In the genomic region with DNA sequence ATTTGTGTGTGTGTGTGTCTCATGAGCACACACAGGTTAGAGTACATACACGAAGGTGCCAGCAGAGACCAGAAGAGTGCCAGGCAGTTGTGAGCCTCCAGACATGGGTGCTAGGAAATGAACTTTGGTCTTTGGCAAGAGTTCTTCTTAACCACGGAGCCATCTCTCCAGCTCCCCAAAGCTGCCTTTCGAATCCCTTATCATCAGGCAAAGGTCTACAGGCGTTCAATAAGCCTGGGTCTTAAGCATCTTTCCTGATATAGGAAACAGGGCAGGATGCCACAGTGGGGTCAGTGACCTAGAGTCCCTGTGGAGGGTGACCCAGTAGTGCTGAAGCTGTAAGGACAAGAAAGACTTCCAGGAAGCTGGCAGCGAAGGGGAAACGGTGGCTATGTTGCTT, we compare ENCODE assay signal across 10 mouse cellular contexts.
DNase-seq lines count a peak whose midpoint lies in the region; ATAC-seq and TF ChIP-seq lines count a peak whose summit lies in the region.
"Had no signal": no experiment of that assay in that cellular context is flagged by ENCODE, and none has a peak within 500 bp of the region (broad histone marks: within the 10 kb centered on the region; RNA-seq: fewer than 3 reads in every experiment).

No protein-coding gene starts in this region.

- H3K4me1 ChIP-seq in lung, embryonic 15.5 days = peaks cover 39% of the 10 kb centered on the region
- H3K4me1 ChIP-seq in intestine, postnatal 0 days (replicated peaks; ENCODE audit: control insufficient read depth, insufficient read depth, low read length) = peaks cover 6% of the 10 kb centered on the region; the same call in 1 of the 2 replicates
- H3K4me1 ChIP-seq in neural tube, embryonic 15.5 days = peaks cover 40% of the 10 kb centered on the region

- peak; percentile 51 for DNase-seq in adrenal gland, postnatal 10 days
- no peak for DNase-seq in adrenal gland, adult 8-10 months
- no peak for DNase-seq in lung, postnatal 14 days
- DNase-seq in Muller cell, postnatal 12 days (ENCODE audit: inconsistent ontology term) = no peak
- DNase-seq in frontal cortex, postnatal 36 days (ENCODE audit: low spot score in 2 of 2) = no peak
- DNase-seq: lung, adult 18-20 months; thymus, adult 2 months had no signal

- H3K36me3 ChIP-seq in lung, embryonic 15.5 days = no peaks in the 10 kb centered on the region
- no peaks in the 10 kb centered on the region for H3K36me3 ChIP-seq in intestine, postnatal 0 days (ENCODE audit: control insufficient read depth, insufficient read depth)
- H3K36me3 ChIP-seq in neural tube, embryonic 15.5 days = no peaks in the 10 kb centered on the region

- H3K27ac ChIP-seq in lung, embryonic 15.5 days = peak overlapping the region; percentile 79; the same call in 1 of the 2 replicates
- peak overlapping the region; percentile 88 for H3K27ac ChIP-seq in intestine, postnatal 0 days (ENCODE audit: low read depth, low read length)
- 0 out of 2 replicates have a peak overlapping the region, but pooled peaks have one; percentile 88 for H3K27ac ChIP-seq in neural tube, embryonic 15.5 days (replicated peaks)

- H3K9ac ChIP-seq in lung, embryonic 15.5 days = no peak overlapping the region
- no peak overlapping the region for H3K9ac ChIP-seq in intestine, postnatal 0 days (ENCODE audit: low read depth, low read length)
- H3K9ac ChIP-seq in neural tube, embryonic 15.5 days (replicated peaks) = no peak overlapping the region

- no peaks in the 10 kb centered on the region for H3K9me3 ChIP-seq in lung, embryonic 15.5 days
- no peaks in the 10 kb centered on the region for H3K9me3 ChIP-seq in intestine, postnatal 0 days (ENCODE audit: control insufficient read depth)
- no peaks in the 10 kb centered on the region for H3K9me3 ChIP-seq in neural tube, embryonic 15.5 days (replicated peaks)

- H3K4me2 ChIP-seq in lung, embryonic 15.5 days = no peak overlapping the region
- H3K4me2 ChIP-seq in intestine, postnatal 0 days (replicated peaks; ENCODE audit: low read depth) = no peak overlapping the region
- H3K4me2 ChIP-seq in neural tube, embryonic 15.5 days = no peak overlapping the region

- TF ChIP-seq CTCF in intestine, postnatal 0 days (IDR thresholded peaks at IDR 0.05; ENCODE audit: low read depth) = peak; percentile 44

- ATAC-seq in lung, embryonic 15.5 days (ENCODE audit: borderline replicate concordance, extremely low read depth, low FRiP score, low TSS enrichment) = no peak
- ATAC-seq in intestine, postnatal 0 days = peak; percentile 61
- no peak for ATAC-seq in neural tube, embryonic 15.5 days (ENCODE audit: low FRiP score)

- 66% methylated on average over 6 of the region's 6 CpGs for WGBS in lung, embryonic 15.5 days
- 35% methylated on average over 6 of the region's 6 CpGs for WGBS in intestine, postnatal 0 days
- 70% methylated on average over 6 of the region's 6 CpGs for WGBS in neural tube, embryonic 15.5 days

- H3K4me3 ChIP-seq in lung, embryonic 15.5 days = no peak overlapping the region
- no peak overlapping the region for H3K4me3 ChIP-seq in intestine, postnatal 0 days (ENCODE audit: low read depth, low read length)
- H3K4me3 ChIP-seq in neural tube, embryonic 15.5 days (replicated peaks) = no peak overlapping the region

- H3K27me3 ChIP-seq in lung, embryonic 15.5 days = peaks cover 6% of the 10 kb centered on the region; the same call in 1 of the 2 replicates
- no peaks in the 10 kb centered on the region for H3K27me3 ChIP-seq in intestine, postnatal 0 days (replicated peaks; ENCODE audit: control insufficient read depth, insufficient read depth, low read length)
- H3K27me3 ChIP-seq in neural tube, embryonic 15.5 days (replicated peaks) = no peaks in the 10 kb centered on the region
